Mouse (Mus musculus) liver, embryonic 16.5 days (tissue): ENCODE measurements around the gene Ugt1a6a. TPM values are rescaled to one million over a fixed set of nuclear protein-coding genes. Genes with fewer than 3 reads are reported as not detected.

ENCODE experiments used
- ATAC-seq: fragments of 200-750 bp; cut with Nextera tagmentation; 2 replicates; pipeline ENCODE4 v1.8.0; 2017; ENCODE audit warnings: low read depth, mild to moderate bottlenecking, moderate number of reproducible peaks, moderate library complexity
- H3K27ac ChIP-seq: fragments of 300-500 bp; sonication (generic); 2 replicates; pipeline ENCODE4 v1.5.1; 2014; ENCODE audit warnings: mild to moderate bottlenecking, low read length
- H3K27me3 ChIP-seq: fragments of 300-500 bp; sonication (generic); 2 replicates; pipeline ENCODE4 v1.6.1; 2014; ENCODE audit warnings: low read depth, low read length, mixed read lengths; ENCODE audit not compliant: control insufficient read depth, insufficient read depth
- H3K36me3 ChIP-seq: fragments of 300-500 bp; sonication (generic); 2 replicates; pipeline ENCODE4 v1.6.1; 2014; ENCODE audit warnings: mild to moderate bottlenecking; ENCODE audit not compliant: control insufficient read depth, insufficient read depth
- H3K4me1 ChIP-seq: fragments of 300-500 bp; sonication (generic); 2 replicates; pipeline ENCODE4 v1.6.1; 2014; ENCODE audit warnings: low read depth, low read length, mixed read lengths; ENCODE audit not compliant: control insufficient read depth
- H3K4me2 ChIP-seq: fragments of 300-500 bp; sonication (generic); 2 replicates; pipeline ENCODE4 v1.6.1; 2014; ENCODE audit warnings: low read depth, low read length, mixed read lengths
- H3K4me3 ChIP-seq: fragments of 300-500 bp; sonication (generic); 2 replicates; pipeline ENCODE4 v1.5.1; 2014; ENCODE audit warnings: low read depth, mild to moderate bottlenecking, low read length
- H3K9ac ChIP-seq: fragments of 300-500 bp; sonication (generic); 2 replicates; pipeline ENCODE4 v1.6.1; 2014; ENCODE audit warnings: low read depth, low read length
- H3K9me3 ChIP-seq: fragments of 300-500 bp; sonication (generic); replicated peaks from 2 replicates; pipeline ENCODE4 v1.6.1; 2016; ENCODE audit warnings: low read length; ENCODE audit not compliant: control insufficient read depth
- WGBS: fragments of 180-500 bp; shearing (Covaris S2); extraction: QIAGEN DNeasy Blood & Tissue Kit; methylation state at CpG from one replicate; pipeline ENCODE4 v1.1.7; 2014; ENCODE audit not compliant: insufficient replicate concordance; 5-methylcytosine and 5-hydroxymethylcytosine counted together
- polyA plus RNA-seq: library from polyadenylated mRNA; unstranded; fragments of >200 nt; fragmentation: Nextera tagmentation; extraction: Ambion mirVana; gene quantifications from 2 replicates; pipeline ENCODE4 v1.2.1, GENCODE M21; 2015

Ugt1a6a gene
- polyA plus RNA-seq, 1 experiment from 2014 or later = 21.8 TPM

- peaks cover 31% of the 10 kb centered on the region for H3K4me1 ChIP-seq
- peaks cover 42% of the 10 kb centered on the region for H3K36me3 ChIP-seq
- WGBS = 69% methylated on average over 10 of the region's 10 CpGs
Measured at GRCm38 (mm10) chr1:88260604-88261377, 126.2 kb downstream of the Ugt1a6a start.

GRCm38 (mm10) chr1:88261706-88262105 is 127.1 kb downstream of the Ugt1a6a start:
- Histone ChIP-seq H3K4me1 (peaks cover 31% of the 10 kb centered on the region), H3K9me3 (no peaks in the 10 kb centered on the region), H3K9ac (no peak overlapping the region), H3K36me3 (peaks cover 52% of the 10 kb centered on the region), H3K4me3 (no peak overlapping the region), H3K27me3 (no peaks in the 10 kb centered on the region), H3K4me2 (no peak overlapping the region), H3K27ac (no peak overlapping the region)
- WGBS = 70% methylated on average over 7 of the region's 7 CpGs
- no peak for ATAC-seq

More at GRCm38 (mm10) chr1:88260604-88261377, 126.2 kb downstream of the Ugt1a6a start:
- H3K4me3 ChIP-seq = no peak overlapping the region
- H3K9ac ChIP-seq = no peak overlapping the region
- no peak overlapping the region for H3K27ac ChIP-seq
- H3K4me2 ChIP-seq = no peak overlapping the region
- no peaks in the 10 kb centered on the region for H3K27me3 ChIP-seq
- H3K9me3 ChIP-seq = no peaks in the 10 kb centered on the region
- ATAC-seq = peak; percentile 16

GRCm38 (mm10) chr1:88262255-88262654 is 127.6 kb downstream of the Ugt1a6a start:
- H3K9ac ChIP-seq = no peak overlapping the region
- 76% methylated on average over 4 of the region's 4 CpGs for WGBS
- no peak overlapping the region for H3K4me3 ChIP-seq
- no peak overlapping the region for H3K4me2 ChIP-seq
- peaks cover 57% of the 10 kb centered on the region for H3K36me3 ChIP-seq
- no peak for ATAC-seq
- H3K9me3 ChIP-seq = no peaks in the 10 kb centered on the region
- H3K27me3 ChIP-seq = no peaks in the 10 kb centered on the region
- no peak overlapping the region for H3K27ac ChIP-seq
- H3K4me1 ChIP-seq = peaks cover 31% of the 10 kb centered on the region

- H3K4me2 ChIP-seq = no peak overlapping the region
- H3K4me1 ChIP-seq = peaks cover 31% of the 10 kb centered on the region
- WGBS = 66% methylated on average over 6 of the region's 6 CpGs
- ATAC-seq = no peak
- H3K27ac ChIP-seq = no peak overlapping the region
- no peak overlapping the region for H3K4me3 ChIP-seq
- no peaks in the 10 kb centered on the region for H3K9me3 ChIP-seq
- no peaks in the 10 kb centered on the region for H3K27me3 ChIP-seq
- H3K36me3 ChIP-seq = peaks cover 64% of the 10 kb centered on the region
- no peak overlapping the region for H3K9ac ChIP-seq
Measured at GRCm38 (mm10) chr1:88262961-88263360, 128.4 kb downstream of the Ugt1a6a start.

GRCm38 (mm10) chr1:88263778-88264177 is 129.2 kb downstream of the Ugt1a6a start:
- no peak overlapping the region for H3K4me2 ChIP-seq
- no peak for ATAC-seq
- H3K4me1 ChIP-seq = peaks cover 31% of the 10 kb centered on the region
- WGBS = 83% methylated on average over 5 of the region's 5 CpGs
- peaks cover 72% of the 10 kb centered on the region for H3K36me3 ChIP-seq
- no peaks in the 10 kb centered on the region for H3K27me3 ChIP-seq
- no peak overlapping the region for H3K4me3 ChIP-seq
- no peak overlapping the region for H3K27ac ChIP-seq
- H3K9ac ChIP-seq = no peak overlapping the region
- H3K9me3 ChIP-seq = no peaks in the 10 kb centered on the region

GRCm38 (mm10) chr1:88264237-88264868 is 129.7 kb downstream of the Ugt1a6a start:
- no peak for ATAC-seq
- no peaks in the 10 kb centered on the region for H3K27me3 ChIP-seq
- no peak overlapping the region for H3K27ac ChIP-seq
- H3K4me3 ChIP-seq = no peak overlapping the region
- peaks cover 78% of the 10 kb centered on the region for H3K36me3 ChIP-seq
- WGBS = 76% methylated on average over 7 of the region's 7 CpGs
- H3K9ac ChIP-seq = no peak overlapping the region
- no peak overlapping the region for H3K4me2 ChIP-seq
- peaks cover 27% of the 10 kb centered on the region for H3K4me1 ChIP-seq
- H3K9me3 ChIP-seq = no peaks in the 10 kb centered on the region

- Histone ChIP-seq H3K4me2 (no peak overlapping the region), H3K9ac (no peak overlapping the region), H3K36me3 (peaks cover 83% of the 10 kb centered on the region), H3K27me3 (no peaks in the 10 kb centered on the region), H3K9me3 (no peaks in the 10 kb centered on the region), H3K4me3 (no peak overlapping the region), H3K4me1 (peaks cover 22% of the 10 kb centered on the region), H3K27ac (no peak overlapping the region)
- 71% methylated on average over 4 of the region's 4 CpGs for WGBS
- ATAC-seq = no peak
Measured at GRCm38 (mm10) chr1:88264869-88265240, 130.2 kb downstream of the Ugt1a6a start.

- H3K9ac ChIP-seq = no peak overlapping the region
- H3K4me1 ChIP-seq = peaks cover 13% of the 10 kb centered on the region
- 82% methylated on average over 13 of the region's 13 CpGs for WGBS
- H3K4me3 ChIP-seq = no peak overlapping the region
- no peak for ATAC-seq
- no peak overlapping the region for H3K4me2 ChIP-seq
- H3K9me3 ChIP-seq = no peaks in the 10 kb centered on the region
- no peaks in the 10 kb centered on the region for H3K27me3 ChIP-seq
- no peak overlapping the region for H3K27ac ChIP-seq
- peaks cover 86% of the 10 kb centered on the region for H3K36me3 ChIP-seq
Measured at GRCm38 (mm10) chr1:88266123-88266522, 131.5 kb downstream of the Ugt1a6a start.

- Histone ChIP-seq H3K4me1 (peaks cover 5% of the 10 kb centered on the region; the same call in 1 of the 2 replicates), H3K36me3 (peaks cover 90% of the 10 kb centered on the region), H3K27ac (no peak overlapping the region), H3K4me3 (no peak overlapping the region), H3K9me3 (no peaks in the 10 kb centered on the region), H3K9ac (no peak overlapping the region), H3K27me3 (no peaks in the 10 kb centered on the region), H3K4me2 (no peak overlapping the region)
- ATAC-seq = 0 out of 2 replicates have a peak, but pooled peaks have one; percentile 1
- 85% methylated on average over 6 of the region's 6 CpGs for WGBS
Measured at GRCm38 (mm10) chr1:88267489-88267888, 132.9 kb downstream of the Ugt1a6a start.
